Mouse (Mus musculus): ENCODE measurements around the gene Trim28.
A peak's percentile ranks its signal among the peaks of the same experiment; 100 is the strongest.

The Trim28 gene

DNA sequence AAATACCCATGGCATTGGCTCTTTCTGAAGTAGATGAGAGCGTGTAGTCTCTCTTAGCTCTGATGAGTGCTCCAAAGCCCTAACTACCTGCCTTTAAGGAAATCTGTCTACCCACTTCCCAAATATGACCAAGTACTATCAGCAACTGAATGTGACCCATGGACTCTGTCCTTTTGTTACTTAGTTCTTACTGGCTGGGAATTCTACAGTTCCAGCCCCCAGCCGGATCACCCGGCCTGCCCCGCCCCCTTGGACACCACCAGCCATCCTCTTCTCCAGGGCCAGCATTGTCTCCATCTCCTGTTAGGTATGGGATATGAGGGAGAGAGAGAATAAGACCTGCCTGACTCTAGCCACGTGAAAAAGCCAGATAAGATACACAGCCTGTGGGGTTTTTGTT lies 861 bp upstream of the Trim28 start, which contains the start of gene Slc27a5:
Gene Slc27a5, minus strand, starts transcription at position 140 of the 400 bp plus-strand sequence.
- no peak for DNase-seq (ENCODE audit: low spot score in 2 of 2)

DNA sequence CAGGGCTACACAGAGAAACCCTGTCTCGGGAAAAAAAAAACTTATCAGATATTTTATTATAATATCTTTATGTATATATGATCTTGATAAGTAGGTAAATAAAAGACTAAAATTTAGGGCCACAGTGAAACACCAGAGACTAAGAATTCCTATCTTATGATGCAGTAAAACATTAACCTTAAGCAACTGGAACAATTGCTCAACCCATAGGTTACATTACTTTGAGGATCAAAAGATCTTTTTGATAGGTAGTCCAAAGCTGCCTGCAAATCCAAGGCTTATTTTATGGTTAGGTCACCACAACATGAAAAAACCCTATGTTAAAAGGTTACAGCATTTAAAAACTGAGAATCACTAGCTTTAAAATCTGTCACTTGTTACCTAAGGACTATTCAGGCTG lies 2.7 kb downstream of the Trim28 start:
- DNase-seq (ENCODE audit: low spot score in 2 of 2): no peak

DNA sequence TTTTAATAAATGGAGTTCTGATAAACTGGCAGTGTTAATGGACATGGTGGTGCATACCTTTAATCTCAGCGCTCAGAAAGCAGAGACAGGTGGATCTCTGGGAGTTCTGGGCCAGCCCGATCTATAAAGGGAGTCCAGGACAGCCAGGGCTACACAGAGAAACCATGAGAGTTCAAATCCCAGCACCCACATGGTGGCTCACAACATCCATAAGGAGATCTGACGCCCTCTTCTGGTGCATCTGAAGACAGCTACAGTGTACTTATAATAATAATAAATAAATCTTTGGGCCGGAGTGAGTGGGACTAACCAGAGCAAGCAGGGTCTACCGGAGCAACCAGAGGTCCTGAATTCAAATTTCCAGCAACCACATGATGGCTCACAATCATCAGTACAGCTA lies 4.5 kb downstream of the Trim28 start:
- no peak for DNase-seq (ENCODE audit: low spot score in 2 of 2)

DNA sequence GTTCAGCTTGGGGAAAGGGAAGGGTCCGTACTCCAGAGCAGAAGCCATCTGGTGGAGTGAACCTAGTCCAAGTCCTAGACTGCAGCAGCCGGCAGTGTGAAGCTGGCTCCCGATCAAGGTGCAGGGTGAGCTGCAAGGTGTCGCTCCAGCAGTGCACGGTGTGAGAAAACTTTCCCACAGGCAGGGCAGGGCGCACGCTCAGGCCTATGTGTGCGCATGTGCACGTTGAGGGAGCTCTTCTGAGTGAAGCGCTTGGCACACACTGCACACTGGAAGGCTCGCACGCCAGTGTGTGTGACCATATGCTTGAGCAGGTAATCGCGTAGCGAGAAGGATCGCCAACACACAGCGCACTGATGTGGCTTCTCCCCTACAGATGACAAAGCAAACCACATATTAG lies 7.1 kb downstream of the Trim28 start:
- no peak for DNase-seq (ENCODE audit: low spot score in 2 of 2)

DNA sequence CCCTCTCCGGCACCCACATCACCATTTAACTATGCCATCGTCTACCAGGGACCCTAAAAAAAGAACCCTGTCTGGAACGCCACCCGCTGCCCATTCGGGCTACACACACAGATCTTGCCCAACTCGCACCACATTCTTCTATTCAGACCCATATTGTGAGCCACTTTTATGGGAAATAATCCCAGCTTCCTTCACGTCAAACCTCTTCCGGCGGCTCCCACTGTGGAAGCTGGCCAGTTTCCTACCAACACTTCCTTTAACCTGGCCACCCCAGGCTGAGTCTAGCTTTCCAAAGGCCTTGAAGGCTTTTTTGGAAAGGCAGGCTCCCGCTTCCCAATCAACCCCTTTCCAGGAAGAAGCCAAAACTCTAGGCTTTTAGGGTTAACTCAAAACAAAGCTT lies 7.6 kb downstream of the Trim28 start:
- no peak for DNase-seq (ENCODE audit: low spot score in 2 of 2)

DNA sequence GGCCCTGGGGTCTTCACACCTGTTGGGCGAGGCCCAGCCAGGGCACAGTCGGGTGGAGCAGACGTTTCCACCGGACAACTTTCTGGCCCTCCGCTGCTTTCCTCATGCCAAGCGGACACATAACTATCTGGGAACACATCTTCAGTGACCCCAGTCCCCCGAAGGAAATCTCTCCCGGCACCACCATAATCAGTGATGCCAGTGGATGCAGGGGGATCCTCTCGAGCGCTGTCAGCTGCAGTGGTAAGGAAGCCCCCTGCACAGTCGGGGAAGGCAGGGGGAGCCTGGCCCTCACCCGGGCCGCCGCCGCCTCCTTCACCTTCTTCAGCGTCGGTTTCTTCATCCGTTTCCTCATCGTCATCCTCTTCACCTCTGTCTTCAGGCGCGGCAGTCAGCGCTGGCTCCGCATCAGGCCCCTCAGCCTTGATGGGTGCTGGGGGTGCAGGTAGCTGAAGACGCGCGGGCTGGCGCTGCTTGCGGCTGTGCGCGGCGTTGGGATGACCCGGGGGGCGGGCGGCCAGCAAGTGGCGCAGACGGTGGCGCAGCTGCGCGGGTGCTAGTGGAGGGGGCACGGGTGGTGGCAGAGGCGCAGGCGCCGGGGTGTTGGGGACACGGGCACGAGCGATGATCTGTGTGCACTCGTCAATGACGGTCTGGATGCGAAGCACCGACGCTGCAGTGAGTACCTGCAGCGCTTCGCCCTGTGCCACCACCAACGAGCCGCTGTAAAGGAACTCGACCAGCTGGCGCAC lies 8.6 kb downstream of the Trim28 start:
- no peak for DNase-seq (ENCODE audit: low spot score in 2 of 2)

DNA sequence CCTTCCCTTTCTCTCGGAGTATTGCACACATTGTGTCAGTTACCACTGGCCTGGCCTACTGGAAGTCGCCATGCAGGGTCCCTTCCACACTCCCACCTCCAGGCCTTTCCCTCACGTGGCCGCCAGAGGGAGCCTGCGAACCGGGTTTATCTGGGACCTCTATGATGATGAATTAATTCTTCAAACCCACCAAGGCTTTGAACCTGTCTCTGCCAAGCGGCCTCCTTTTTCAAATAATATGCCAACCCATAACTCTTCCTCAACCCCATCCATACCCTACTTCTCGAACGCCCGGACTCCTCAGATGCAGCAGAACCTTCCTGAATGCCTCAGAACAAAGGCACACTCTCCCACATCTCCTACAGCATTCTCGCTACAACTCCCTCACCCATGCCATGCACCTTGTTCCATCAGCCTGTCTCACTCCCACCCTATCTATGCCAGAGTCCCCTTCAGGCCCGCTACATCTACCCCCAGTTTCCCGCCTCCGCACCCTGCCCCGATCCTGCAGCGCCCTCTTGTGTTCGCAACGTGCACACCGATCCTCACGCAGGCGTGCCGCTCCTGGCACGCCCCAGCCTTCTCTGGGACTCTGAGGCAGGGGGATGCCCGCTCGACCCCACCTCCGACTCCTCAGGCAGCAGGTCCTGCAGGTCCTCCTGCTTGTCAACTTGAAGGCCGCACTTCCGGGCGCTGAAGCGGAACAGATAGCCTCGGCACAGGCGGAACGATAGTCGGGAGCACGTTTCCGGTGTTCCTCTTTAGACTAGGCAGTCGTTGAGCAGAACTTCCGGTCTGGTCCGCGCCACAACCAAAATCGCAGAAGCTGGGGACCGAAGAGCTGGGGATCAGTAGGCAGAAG lies 10.5 kb downstream of the Trim28 start:
- peak; percentile 92 to 95 for DNase-seq (ENCODE audit: low spot score in 2 of 2)

DNA sequence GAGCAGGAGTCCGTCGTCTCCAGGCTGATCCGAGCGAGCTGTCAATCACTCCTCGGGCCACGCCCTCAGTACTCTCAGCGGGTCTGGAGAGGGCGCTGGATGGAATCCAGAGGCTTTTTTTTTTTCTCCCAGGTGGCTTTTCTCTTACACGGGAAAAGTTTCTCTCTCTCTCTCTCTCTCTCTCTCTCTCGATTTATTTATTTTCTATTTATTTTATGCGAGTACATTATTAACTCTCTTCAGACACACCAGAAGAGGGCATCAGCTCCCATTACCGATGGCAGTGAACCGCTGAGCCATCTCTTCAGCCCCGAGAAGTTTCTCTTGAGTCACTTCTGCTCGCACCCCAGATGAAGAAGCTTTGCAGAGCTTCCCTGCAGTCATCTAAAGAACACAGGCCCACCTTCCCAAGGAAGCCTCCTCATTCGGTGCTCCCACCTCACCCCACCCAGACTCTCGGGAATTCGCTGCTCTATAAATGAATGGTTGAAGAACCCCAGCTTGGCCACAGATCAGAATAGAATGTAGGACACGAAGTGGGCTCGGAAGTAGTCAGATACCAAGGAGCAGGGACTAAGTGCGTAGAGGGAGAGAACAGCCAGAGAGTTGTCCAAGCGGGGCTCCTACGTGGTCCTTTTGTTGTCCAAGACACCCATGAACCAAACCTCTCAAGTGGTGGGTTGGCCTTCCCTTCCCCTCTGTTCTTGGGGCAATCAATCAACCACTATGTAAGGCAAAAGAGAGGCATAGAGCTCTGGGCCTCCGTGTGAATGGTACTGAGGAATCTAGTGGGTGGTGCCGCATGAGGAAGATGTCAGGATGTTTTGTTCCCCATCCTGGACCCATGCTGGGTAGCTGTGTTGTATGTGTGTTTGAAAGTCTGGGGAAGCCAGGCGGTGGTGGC lies 11.3 kb downstream of the Trim28 start, which contains the start of gene Zbtb45:
Gene Zbtb45, minus strand, starts transcription at position 30 of the 904 bp plus-strand sequence.
- peak in 1 of 2 experiments; percentile 16 for DNase-seq (ENCODE audit: low spot score in 2 of 2)

DNA sequence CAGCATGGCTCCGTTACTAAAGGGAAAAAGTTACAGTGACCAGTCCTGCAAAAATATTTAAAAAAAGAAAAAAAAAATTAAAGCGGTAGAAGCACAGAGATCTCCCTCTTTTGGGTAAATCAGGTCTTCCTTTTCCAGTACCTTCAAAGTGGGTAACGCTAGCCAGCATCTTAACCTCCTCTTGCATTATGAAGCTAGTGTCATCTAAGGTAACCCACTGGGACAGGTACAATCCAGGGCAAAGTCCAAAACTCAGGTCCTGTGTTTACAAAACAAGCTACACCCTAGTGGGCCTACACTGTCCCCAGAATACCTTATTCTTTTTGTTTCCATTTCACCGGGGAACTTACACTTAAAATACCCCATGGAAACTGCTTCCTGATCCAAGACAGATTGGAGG lies 14.8 kb downstream of the Trim28 start:
- no peak for DNase-seq (ENCODE audit: low spot score in 2 of 2)

DNA sequence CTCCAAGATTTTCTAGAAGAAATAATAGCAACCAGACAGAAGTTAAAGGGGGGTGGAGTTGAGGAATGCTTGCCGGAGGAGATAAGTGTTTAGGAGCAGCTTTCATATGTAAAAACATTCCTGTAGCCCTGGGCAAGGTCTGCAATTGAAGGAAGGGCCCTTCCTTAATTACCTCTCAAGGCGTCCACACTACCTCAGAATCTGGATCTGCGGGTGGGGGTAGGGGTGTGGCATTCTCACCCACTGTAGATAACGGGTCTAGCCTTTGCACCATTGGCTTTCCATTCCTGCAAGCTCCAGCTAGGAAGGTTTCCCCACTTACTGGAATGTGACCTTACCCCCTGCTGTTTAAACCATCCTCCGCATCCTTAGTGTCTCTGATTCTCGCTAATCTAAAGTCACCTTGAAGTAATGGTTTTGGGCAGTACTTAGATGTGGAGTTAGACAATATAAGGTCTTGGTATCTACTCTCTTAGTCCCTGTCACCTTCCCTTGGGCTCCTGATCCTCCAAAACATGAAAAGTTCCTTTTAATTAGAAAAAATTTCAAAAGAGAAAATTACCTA lies 15.4 kb downstream of the Trim28 start:
- no peak for DNase-seq (ENCODE audit: low spot score in 2 of 2)

DNA sequence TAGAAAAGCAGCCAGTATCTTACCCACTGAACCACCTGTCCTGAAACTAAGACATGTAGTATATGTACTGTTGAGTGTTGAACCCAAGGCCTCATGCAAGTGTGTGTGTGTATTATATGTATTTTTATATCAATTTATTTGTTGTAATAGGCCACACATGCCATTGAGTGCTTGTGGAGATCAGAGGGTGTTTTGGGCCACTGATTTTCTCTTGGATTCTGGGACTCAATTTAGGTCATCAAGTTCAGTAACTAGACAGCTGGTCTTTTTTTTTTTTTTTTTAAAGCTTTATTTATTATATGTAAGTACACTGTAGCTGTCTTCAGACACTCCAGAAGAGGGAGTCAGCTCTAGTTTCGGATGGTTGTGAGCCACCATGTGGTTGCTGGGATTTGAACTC lies 16.3 kb downstream of the Trim28 start:
- DNase-seq (ENCODE audit: low spot score in 2 of 2): no peak

DNA sequence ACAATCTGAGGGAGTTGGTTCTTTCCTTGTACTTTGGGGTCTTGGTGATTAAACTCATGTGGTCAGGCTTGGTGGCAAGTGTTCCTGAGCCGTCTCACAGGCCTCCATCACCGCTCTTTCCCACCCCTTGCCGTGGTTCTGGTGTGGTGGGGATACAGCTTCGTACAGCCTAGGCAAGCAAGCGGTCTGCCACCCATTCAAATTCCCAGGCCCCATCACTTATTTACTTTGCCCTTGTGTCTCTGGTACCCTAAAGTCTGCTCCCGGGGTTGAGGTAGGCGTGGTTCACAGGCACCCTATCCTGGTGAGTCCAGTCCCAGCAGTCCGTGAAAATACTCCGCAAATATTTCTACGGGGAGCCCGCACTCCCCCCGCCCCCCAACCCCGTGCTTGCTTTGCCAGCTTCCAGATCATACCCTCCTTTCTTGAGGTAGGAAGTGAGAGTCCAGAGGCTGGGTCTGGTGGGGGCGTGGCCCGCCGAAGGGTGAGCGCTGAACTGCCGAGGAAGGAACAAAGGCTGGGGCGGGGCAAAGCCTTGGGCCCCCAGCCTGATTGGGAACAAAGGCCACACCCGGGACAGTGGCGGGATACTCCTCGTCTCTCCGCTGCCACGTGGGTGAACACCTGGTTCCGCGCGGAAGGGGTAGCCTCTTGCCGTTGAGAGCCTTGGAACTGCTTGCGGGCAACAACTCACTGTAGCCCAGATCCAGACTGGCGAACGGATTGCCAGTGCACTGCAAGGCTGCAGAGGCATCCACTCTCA lies 24.0 kb downstream of the Trim28 start:
- DNase-seq (ENCODE audit: low spot score in 2 of 2): no peak

DNA sequence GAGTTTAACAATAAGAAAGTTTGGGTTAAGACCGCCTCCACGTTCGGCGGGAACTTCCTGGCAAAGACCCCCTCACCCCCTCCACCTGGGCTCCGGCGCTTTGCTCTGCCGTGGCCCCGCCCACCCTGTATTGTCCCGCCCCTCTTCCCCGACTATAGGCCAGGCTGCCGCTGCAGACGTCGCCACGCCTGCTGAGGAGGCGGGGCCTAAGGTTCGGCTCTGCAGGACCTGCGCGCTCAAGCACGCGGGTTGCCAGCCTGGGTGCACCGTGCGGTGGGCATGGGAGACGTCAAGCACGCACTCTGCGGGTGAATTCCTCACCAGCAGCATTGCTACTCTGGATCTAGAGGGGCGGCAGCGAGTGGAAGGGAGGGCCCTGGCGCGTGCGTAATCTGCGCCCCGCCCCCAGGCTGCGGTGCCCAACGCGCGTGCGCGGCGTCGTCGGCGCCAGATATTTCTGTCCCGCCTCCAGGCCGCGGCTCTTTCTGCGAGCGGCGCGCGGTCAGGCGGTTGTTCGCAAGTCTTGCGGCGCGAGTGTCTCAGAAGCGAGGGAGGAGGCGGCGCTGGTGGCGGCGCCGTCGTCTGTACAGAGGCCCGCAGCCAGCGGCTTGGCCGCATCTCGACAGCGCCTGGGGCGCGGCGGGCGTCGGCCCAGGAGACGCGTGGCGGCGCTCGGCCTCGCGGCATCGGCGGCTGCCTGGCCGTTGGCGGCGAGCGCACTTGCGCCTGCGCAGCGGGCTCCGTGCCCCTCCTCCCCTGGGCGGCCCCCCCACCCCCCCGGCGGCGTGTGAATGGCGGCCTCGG lies 25.2 kb downstream of the Trim28 start:
- DNase-seq (ENCODE audit: low spot score in 2 of 2): peak; percentile 90 to 96

DNA sequence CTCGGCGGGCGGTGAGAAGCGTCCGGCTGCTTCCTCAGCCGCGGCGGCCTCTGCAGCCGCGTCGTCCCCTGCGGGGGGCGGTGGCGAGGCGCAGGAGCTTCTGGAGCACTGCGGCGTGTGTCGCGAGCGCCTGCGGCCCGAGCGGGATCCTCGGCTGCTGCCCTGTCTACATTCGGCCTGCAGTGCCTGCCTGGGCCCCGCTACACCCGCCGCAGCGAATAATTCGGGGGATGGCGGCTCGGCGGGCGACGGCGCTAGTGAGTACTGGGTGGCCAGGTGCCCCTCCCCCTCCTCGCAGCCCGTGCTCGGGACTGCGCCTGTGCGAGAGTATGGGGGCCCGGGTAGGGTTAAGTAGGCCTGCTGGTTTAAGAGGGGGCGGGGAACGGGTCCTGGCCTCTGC lies 25.9 kb downstream of the Trim28 start:
- peak; percentile 79 to 82 for DNase-seq (ENCODE audit: low spot score in 2 of 2)

DNA sequence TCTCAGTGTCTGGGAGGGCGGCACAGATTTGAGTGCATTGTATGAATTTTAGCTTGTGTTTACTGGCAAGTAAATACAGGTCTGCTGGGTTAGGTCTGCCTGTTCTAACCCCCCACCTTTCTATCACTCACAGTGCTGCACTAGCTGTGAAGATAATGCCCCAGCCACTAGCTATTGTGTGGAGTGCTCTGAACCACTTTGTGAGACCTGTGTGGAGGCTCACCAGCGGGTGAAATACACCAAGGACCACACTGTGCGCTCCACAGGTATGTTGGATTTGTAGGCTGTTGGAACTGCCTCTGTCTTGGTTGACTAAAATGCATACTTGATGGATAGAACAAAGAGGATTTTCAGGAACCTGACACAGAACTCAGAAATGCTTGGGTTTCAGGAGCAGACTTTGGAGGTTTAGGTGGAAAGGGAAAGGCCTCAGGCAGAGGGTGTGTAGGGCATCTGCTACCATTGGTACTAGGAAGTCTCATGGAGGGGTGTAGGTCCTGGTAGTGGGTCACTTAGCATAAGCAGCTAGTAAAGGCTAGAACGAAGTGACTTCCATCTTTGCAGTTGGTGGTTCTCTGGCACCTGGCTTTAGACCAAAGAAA lies 26.7 kb downstream of the Trim28 start:
- no peak for DNase-seq (ENCODE audit: low spot score in 2 of 2)

DNA sequence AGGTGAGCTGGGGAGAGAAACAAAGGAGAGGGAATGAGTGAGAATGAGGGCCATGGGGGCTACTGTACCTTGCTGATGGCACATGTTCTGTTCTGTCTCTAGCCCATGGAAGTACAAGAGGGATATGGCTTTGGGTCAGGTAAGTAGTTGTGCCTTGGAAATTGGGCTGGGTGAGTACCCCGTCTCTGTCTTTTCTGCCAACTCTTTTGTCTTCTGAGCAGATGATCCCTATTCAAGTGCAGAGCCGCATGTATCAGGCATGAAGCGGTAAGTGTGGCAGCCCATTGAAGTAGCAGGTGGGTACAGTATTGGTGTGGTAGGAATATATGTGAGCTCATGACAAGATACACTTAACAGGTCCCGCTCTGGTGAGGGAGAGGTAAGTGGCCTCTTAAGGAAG lies 30.1 kb downstream of the Trim28 start:
- DNase-seq (ENCODE audit: low spot score in 2 of 2): no peak

DNA sequence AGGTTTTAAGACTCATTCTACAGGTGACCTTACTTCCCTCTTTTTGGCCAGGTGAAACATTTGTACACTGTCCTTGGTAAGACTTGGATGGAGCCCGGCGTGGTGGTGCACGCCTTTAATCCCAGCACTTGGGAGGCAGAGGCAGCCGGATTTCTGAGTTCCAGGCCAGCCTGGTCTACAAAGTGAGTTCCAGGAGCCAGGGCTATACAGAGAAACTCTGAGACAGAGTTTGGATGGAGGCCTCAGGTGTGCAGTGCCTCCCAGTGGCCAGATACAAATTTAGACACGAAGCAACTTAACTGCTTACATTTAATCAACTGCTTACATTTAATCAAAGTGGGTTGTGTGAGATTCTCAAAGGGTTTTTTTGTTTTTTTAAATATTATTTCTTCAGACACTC lies 32.2 kb downstream of the Trim28 start:
- DNase-seq (ENCODE audit: low spot score in 2 of 2): no peak

DNA sequence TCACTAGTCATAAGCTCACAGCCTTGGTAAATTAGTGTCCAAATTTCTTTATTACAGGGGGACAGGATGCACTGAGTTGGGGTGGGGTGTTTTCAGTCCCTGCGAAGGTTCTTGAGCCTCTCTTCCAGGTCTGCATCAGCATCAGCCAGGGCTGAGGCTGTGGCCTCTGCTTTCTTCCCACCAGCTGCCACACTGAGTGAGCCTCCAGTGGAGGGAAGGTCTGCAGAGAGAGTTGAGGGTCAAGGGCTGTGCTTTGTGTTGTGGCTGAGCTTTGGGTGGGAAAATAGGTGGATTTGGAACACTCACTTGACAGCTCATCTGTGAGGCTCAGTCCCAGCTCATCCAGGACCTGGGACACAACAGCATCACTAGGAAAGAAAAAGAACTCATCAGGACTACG lies 33.1 kb downstream of the Trim28 start:
- DNase-seq (ENCODE audit: low spot score in 2 of 2): no peak

DNA sequence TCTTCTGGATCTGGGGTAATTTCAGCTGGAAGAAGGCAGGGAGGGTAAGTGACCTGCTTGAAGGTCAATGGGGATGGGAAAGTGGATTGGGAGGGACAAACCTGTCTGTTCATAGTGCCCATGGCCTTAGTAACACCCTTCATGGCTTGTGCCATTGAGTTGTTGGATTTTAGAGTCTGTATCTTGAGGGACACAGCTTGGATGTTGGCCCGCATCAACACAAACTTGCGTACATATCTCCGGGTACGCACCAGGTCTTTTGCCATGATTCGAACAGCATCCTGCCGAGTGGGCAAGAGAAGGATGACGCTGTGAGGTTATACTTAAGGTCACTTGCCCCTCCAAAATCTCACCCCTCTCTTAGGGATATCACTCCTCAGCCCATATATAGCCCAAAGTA lies 33.6 kb downstream of the Trim28 start:
- no peak for DNase-seq (ENCODE audit: low spot score in 2 of 2)
